Mouse (Mus musculus): ENCODE data around the gene Alkbh4. TPM values are rescaled to one million over a fixed set of nuclear protein-coding genes. Genes with fewer than 3 reads are reported as not detected.

The Alkbh4 gene
- polyA plus RNA-seq, 1 experiment = 8.8 TPM

DNA sequence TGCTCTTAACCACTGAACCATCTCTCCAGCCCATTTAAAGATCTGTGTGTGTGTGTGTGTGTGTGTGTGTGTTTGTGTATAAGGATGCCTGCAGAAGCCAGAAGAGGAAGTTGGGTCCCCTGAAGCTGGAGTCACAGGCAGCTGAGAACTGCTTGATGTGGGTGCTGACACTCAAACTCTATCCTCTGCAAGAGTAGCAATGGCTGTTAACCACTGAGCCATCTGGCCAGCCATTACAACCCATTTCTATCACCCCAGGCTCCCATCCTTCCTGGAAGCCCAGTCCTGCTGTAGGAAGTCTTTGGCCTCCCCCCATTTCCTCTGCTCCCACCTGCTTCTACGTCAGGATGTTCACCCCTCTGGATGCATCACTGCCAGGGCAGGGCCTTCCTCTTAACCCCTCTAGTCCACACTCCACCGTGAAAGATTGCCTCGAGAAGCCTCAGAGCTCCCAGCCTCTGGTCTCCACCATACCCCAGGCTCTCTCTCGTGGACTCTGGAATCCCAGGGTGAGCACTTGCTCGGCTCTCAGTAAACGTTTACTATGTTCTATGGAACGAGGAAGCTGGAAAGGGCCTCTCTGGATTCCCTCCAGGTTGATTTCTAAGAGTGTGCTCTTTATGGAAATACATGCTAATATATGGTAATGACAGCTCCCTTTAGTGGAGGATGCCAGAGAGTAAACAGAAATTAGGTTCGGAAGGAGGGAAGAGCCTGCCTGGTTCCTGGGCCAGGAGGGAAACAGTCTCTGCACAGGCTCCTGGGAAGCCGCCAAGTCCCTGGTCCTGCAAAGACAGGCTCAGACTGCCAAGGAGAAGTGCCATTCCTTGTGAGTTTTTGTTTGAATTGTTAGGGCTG is 37.9 kb downstream of the Alkbh4 start:
- Histone ChIP-seq H3K27ac (ENCODE audit: insufficient read depth, low read length) (no peak overlapping the region), H3K4me3 (ENCODE audit: insufficient read depth, low read length) (no peak overlapping the region), H3K4me1 (ENCODE audit: control insufficient read depth, insufficient read depth, low read length) (peaks cover 6% of the 10 kb centered on the region)
- no peak for TF ChIP-seq POLR2A (IDR thresholded peaks at IDR 0.05; ENCODE audit: low read depth, low read length)
- TF ChIP-seq CTCF (IDR thresholded peaks at IDR 0.05; ENCODE audit: borderline replicate concordance, insufficient read depth, low read length) = no peak

DNA sequence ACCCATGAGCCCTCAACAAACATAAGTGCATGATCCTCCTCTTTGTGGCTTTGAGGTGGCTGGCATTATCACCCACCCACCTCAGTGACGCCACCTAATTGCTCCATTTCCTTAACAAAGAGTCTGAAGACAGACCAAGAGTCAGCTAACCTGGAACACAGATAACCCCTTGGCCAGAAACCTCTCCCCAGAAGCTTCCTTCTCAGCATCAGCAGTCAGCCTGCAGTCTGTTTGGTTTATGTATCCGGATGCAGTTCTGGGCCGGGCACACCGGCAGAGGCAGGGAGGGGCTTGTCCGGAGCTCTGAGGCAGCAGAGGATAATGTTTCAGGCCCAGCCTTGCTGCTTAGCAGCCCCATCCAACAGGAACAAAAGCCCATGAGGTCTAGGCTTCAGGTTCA is 43.6 kb downstream of the Alkbh4 start:
- no peak overlapping the region for H3K4me3 ChIP-seq (ENCODE audit: insufficient read depth, low read length)
- TF ChIP-seq POLR2A (IDR thresholded peaks at IDR 0.05; ENCODE audit: low read depth, low read length) (no peak), CTCF (IDR thresholded peaks at IDR 0.05; ENCODE audit: borderline replicate concordance, insufficient read depth, low read length) (no peak)
- no peaks in the 10 kb centered on the region for H3K4me1 ChIP-seq (ENCODE audit: control insufficient read depth, insufficient read depth, low read length)
- H3K27ac ChIP-seq (ENCODE audit: insufficient read depth, low read length) = no peak overlapping the region

DNA sequence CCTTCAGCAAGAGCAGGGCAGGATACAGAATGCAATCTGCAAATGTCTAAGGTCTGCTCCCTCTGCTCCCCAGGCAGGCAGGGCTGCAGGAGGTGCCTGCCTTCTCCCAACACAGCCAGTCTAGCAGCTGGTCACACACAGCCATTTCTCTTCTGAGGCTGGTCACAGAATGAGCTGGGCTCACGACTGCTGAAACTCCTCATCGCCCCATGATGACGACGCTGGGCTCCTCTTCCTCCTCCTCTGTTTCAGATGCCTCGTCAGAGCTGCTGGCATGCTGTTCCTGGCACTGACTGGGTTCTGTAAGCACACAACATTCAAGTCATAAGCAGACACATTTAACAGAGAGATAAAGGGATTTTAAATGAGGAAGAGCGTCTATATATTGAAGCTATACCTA is 45.3 kb downstream of the Alkbh4 start:
- no peaks in the 10 kb centered on the region for H3K4me1 ChIP-seq (ENCODE audit: control insufficient read depth, insufficient read depth, low read length)
- H3K4me3 ChIP-seq (ENCODE audit: insufficient read depth, low read length) = no peak overlapping the region
- H3K27ac ChIP-seq (ENCODE audit: insufficient read depth, low read length) = no peak overlapping the region
- TF ChIP-seq CTCF (IDR thresholded peaks at IDR 0.05; ENCODE audit: borderline replicate concordance, insufficient read depth, low read length) (no peak), POLR2A (IDR thresholded peaks at IDR 0.05; ENCODE audit: low read depth, low read length) (no peak)

DNA sequence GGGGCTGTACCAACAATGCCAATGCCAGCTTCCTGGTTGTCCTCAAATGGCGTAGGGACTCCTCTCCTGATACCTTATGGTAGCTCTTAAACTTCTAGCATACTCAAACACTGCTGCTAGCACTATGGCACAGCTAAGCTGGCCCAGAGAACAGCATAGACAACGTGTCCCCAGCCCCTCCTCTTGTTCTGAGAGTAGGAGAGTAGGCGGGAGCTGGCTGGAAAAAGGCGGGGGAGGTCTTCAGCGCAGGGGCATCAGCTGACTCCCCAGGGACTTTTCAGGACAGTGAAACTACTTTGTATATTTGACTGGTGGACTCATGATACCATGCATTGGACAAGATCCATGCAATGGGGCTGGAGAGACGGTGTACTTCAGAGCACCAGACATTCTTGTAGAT is 46.1 kb downstream of the Alkbh4 start:
- TF ChIP-seq POLR2A (IDR thresholded peaks at IDR 0.05; ENCODE audit: low read depth, low read length) (no peak), CTCF (IDR thresholded peaks at IDR 0.05; ENCODE audit: borderline replicate concordance, insufficient read depth, low read length) (no peak)
- no peaks in the 10 kb centered on the region for H3K4me1 ChIP-seq (ENCODE audit: control insufficient read depth, insufficient read depth, low read length)
- no peak overlapping the region for H3K4me3 ChIP-seq (ENCODE audit: insufficient read depth, low read length)
- H3K27ac ChIP-seq (ENCODE audit: insufficient read depth, low read length) = no peak overlapping the region

DNA sequence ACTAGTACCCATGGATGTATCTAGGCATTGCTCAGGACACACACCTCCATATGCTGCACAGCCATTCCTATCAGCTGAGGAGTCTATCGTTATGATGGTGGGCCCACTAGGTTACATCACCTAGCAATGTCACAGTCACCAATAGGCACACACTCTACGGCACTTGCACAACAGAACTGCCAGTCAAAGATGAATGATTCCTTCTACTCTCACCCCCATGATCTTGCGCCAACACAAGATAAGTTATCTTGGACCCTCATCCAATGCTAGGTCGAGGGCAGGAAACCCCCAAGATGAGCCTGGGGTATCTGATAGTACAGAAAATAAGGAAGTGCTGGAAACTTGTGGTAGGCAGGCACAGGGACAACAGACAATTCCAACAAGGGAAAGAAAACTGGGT is 46.9 kb downstream of the Alkbh4 start:
- no peak for TF ChIP-seq CTCF (IDR thresholded peaks at IDR 0.05; ENCODE audit: borderline replicate concordance, insufficient read depth, low read length)
- no peak for TF ChIP-seq POLR2A (IDR thresholded peaks at IDR 0.05; ENCODE audit: low read depth, low read length)
- no peak overlapping the region for H3K27ac ChIP-seq (ENCODE audit: insufficient read depth, low read length)
- no peaks in the 10 kb centered on the region for H3K4me1 ChIP-seq (ENCODE audit: control insufficient read depth, insufficient read depth, low read length)
- H3K4me3 ChIP-seq (ENCODE audit: insufficient read depth, low read length) = no peak overlapping the region

DNA sequence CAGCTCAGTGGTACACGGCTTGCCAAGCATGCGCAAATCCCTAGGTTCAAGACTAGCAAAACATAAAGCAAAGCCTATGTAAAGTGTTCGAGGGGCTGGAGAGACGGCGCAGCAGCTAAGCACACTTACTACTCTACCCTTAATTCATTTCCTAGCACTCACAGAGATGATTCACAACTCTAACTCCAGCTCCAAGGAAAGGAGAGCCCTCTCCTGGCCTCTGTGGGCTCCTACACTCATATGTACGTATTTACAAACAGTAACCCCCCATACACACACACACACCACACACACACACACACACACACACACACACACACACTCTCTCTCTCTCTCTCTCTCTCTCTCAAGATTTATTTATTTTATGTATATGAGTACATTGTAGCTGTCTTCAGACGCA is 47.8 kb downstream of the Alkbh4 start:
- no peak overlapping the region for H3K4me3 ChIP-seq (ENCODE audit: insufficient read depth, low read length)
- TF ChIP-seq POLR2A (IDR thresholded peaks at IDR 0.05; ENCODE audit: low read depth, low read length) (no peak), CTCF (IDR thresholded peaks at IDR 0.05; ENCODE audit: borderline replicate concordance, insufficient read depth, low read length) (no peak)

DNA sequence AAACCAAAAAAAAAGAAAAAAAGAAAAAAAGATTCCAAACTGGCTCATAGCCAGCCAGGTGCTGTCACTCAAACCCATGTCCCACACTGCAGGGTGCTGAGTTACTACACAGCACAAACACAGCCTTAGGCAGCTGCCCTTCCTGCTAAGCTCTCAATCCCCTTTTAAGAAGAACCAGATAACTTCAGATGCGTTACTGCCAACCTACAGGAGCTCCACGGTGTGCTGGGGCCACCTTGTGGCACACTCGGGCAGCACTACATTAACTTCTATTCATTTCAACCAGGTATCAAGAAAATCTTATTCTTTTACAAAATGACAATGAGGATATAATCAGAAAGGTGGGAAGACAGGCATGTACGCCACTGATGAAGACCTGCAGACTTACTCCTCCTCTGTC is 50.8 kb downstream of the Alkbh4 start:
- Histone ChIP-seq H3K27ac (ENCODE audit: insufficient read depth, low read length) (no peak overlapping the region), H3K4me3 (ENCODE audit: insufficient read depth, low read length) (no peak overlapping the region), H3K4me1 (ENCODE audit: control insufficient read depth, insufficient read depth, low read length) (no peaks in the 10 kb centered on the region)
- TF ChIP-seq CTCF (IDR thresholded peaks at IDR 0.05; ENCODE audit: borderline replicate concordance, insufficient read depth, low read length) (peak; percentile 79; the same call in 1 of the 2 replicates), POLR2A (IDR thresholded peaks at IDR 0.05; ENCODE audit: low read depth, low read length) (no peak)

More for the DNA sequence above, 47.8 kb downstream of the Alkbh4 start:
- no peak overlapping the region for H3K27ac ChIP-seq (ENCODE audit: insufficient read depth, low read length)
- H3K4me1 ChIP-seq (ENCODE audit: control insufficient read depth, insufficient read depth, low read length) = no peaks in the 10 kb centered on the region

Other genes with a start within 250 kb of the Alkbh4 start
- gene Hspb1, start 248.2 kb upstream of the Alkbh4 start, polyA plus RNA-seq (2011; ENCODE audit: insufficient read length, low read depth, missing spikeins) = 124 and 337 TPM in 2 replicates
- gene Ywhag, start 201.5 kb upstream of the Alkbh4 start, polyA plus RNA-seq (2011; ENCODE audit: insufficient read length, low read depth, missing spikeins) = 255 and 333 TPM in 2 replicates
- gene Ssc4d, start 161.6 kb upstream of the Alkbh4 start, polyA plus RNA-seq (2011; ENCODE audit: insufficient read length, low read depth, missing spikeins) = 3.2 and 3.3 TPM in 2 replicates
- not detected in 2 replicates for gene Zp3, start 156.0 kb upstream of the Alkbh4 start, polyA plus RNA-seq (2011; ENCODE audit: insufficient read length, low read depth, missing spikeins)
- gene Dtx2, start 141.3 kb upstream of the Alkbh4 start, polyA plus RNA-seq (2011; ENCODE audit: insufficient read length, low read depth, missing spikeins) = 8.5 and 10.9 TPM in 2 replicates
- gene Upk3b, start 97.7 kb upstream of the Alkbh4 start, polyA plus RNA-seq (2011; ENCODE audit: insufficient read length, low read depth, missing spikeins) = 0.23 and 1.0 TPM in 2 replicates
- gene Upk3bl, start 81.7 kb upstream of the Alkbh4 start, polyA plus RNA-seq (2011; ENCODE audit: insufficient read length, low read depth, missing spikeins) = not detected in 2 replicates
- gene Rasa4, start 52.2 kb upstream of the Alkbh4 start, polyA plus RNA-seq (2011; ENCODE audit: insufficient read length, low read depth, missing spikeins) = 20.6 and 39.8 TPM in 2 replicates
- 67.7 TPM in 2 replicates for gene Polr2j, start 19.5 kb upstream of the Alkbh4 start, polyA plus RNA-seq (2011; ENCODE audit: insufficient read length, low read depth, missing spikeins)
- 22.5 and 24.1 TPM in 2 replicates for gene Lrwd1, start 72 bp upstream of the Alkbh4 start, polyA plus RNA-seq (2011; ENCODE audit: insufficient read length, low read depth, missing spikeins)
- gene Orai2, start 34.6 kb downstream of the Alkbh4 start, polyA plus RNA-seq (2011; ENCODE audit: insufficient read length, low read depth, missing spikeins) = 11.3 and 14.6 TPM in 2 replicates
- gene Prkrip1, start 62.8 kb downstream of the Alkbh4 start, polyA plus RNA-seq (2011; ENCODE audit: insufficient read length, low read depth, missing spikeins) = 39.4 TPM in 2 replicates
- gene Sh2b2, start 110.4 kb downstream of the Alkbh4 start, polyA plus RNA-seq (2011; ENCODE audit: insufficient read length, low read depth, missing spikeins) = 1.3 and 2.0 TPM in 2 replicates

All from embryonic fibroblast, embryonic 13.5 days (primary cell).